8 mouse cellular contexts compared by ENCODE assay signal in genomic region chr2:32859010-32859621, GRCm38 (mm10). TPM values are rescaled to one million over a fixed set of nuclear protein-coding genes. Genes with fewer than 3 reads are reported as not detected.
A peak's percentile ranks its signal among the peaks of the same experiment; 100 is the strongest.
DNase-seq lines count a peak whose midpoint lies in the region; ATAC-seq lines count a peak whose summit lies in the region.

No protein-coding gene starts in this region.

- ATAC-seq in forebrain, embryonic 16.5 days, result peak; percentile 47
- 0 out of 2 replicates have a peak, but pooled peaks have one; percentile 27 for ATAC-seq in kidney, embryonic 15.5 days (replicated peaks; ENCODE audit: low FRiP score)

- H3K27ac ChIP-seq in forebrain, embryonic 16.5 days (ENCODE audit: low read length), result no peak overlapping the region
- no peak overlapping the region for H3K27ac ChIP-seq in kidney, embryonic 15.5 days
- no peak overlapping the region for H3K27ac ChIP-seq in midbrain, embryonic 10.5 days (replicated peaks)

- H3K9me3 ChIP-seq in forebrain, embryonic 16.5 days (ENCODE audit: control insufficient read depth, low read length), result no peaks in the 10 kb centered on the region
- no peaks in the 10 kb centered on the region for H3K9me3 ChIP-seq in kidney, embryonic 15.5 days (replicated peaks)
- H3K9me3 ChIP-seq in midbrain, embryonic 10.5 days (replicated peaks), result no peaks in the 10 kb centered on the region

- no peak overlapping the region for H3K4me2 ChIP-seq in forebrain, embryonic 16.5 days (ENCODE audit: low read length)
- H3K4me2 ChIP-seq in kidney, embryonic 15.5 days, result no peak overlapping the region

- H3K4me1 ChIP-seq in forebrain, embryonic 16.5 days (replicated peaks; ENCODE audit: control insufficient read depth, insufficient read depth, low read length), result no peaks in the 10 kb centered on the region
- 0 out of 2 replicates have a peak, but pooled peaks cover 3% of the 10 kb centered on the region for H3K4me1 ChIP-seq in kidney, embryonic 15.5 days
- peaks cover 13% of the 10 kb centered on the region; the same call in 1 of the 2 replicates for H3K4me1 ChIP-seq in midbrain, embryonic 10.5 days

- no peak overlapping the region for H3K4me3 ChIP-seq in forebrain, embryonic 16.5 days (replicated peaks; ENCODE audit: low read length)
- H3K4me3 ChIP-seq in kidney, embryonic 15.5 days (replicated peaks), result no peak overlapping the region
- no peak overlapping the region for H3K4me3 ChIP-seq in midbrain, embryonic 10.5 days

- no peaks in the 10 kb centered on the region for H3K36me3 ChIP-seq in forebrain, embryonic 16.5 days (ENCODE audit: control insufficient read depth, insufficient read depth)
- no peaks in the 10 kb centered on the region for H3K36me3 ChIP-seq in kidney, embryonic 15.5 days
- no peaks in the 10 kb centered on the region for H3K36me3 ChIP-seq in midbrain, embryonic 10.5 days

- no peaks in the 10 kb centered on the region for H3K27me3 ChIP-seq in forebrain, embryonic 16.5 days (replicated peaks; ENCODE audit: control insufficient read depth, insufficient read depth, low read length)
- no peaks in the 10 kb centered on the region for H3K27me3 ChIP-seq in kidney, embryonic 15.5 days
- no peaks in the 10 kb centered on the region for H3K27me3 ChIP-seq in midbrain, embryonic 10.5 days (ENCODE audit: low read depth, poor library complexity, severe bottlenecking)

- H3K9ac ChIP-seq in forebrain, embryonic 16.5 days (replicated peaks; ENCODE audit: low read depth, low read length), result no peak overlapping the region
- no peak overlapping the region for H3K9ac ChIP-seq in kidney, embryonic 15.5 days

- WGBS in forebrain, embryonic 16.5 days, result 41% methylated on average over 10 of the region's 10 CpGs
- WGBS in kidney, embryonic 15.5 days, result 47% methylated on average over 10 of the region's 10 CpGs
- WGBS in midbrain, embryonic 10.5 days, result 41% methylated on average over 10 of the region's 10 CpGs

- peak; percentile 51 to 68 for DNase-seq in adrenal gland, adult 18-20 months (ENCODE audit: low spot score in 2 of 2)
- DNase-seq in adrenal gland, adult 8-10 months, result no peak
- DNase-seq in B cell, adult 2 months, result peak; percentile 81
- DNase-seq in cerebellum, adult 11-12 months, result peak; percentile 51
- DNase-seq in midbrain, embryonic 10.5 days (ENCODE audit: low spot score), result peak; percentile 65
- peak; percentile 75 for DNase-seq in thymus, postnatal 14 days

RNA-seq across cellular contexts. Expression of gene Stxbp1, which starts 12.1 kb away (rescaled TPM):
- 10 to 100 TPM; 22.1 to 36.6 TPM for total RNA-seq in adrenal gland, adult 18-20 months (2021)
- 10 to 100 TPM; 23.8 to 50.5 (median 37.5) TPM for total RNA-seq in adrenal gland, adult 8-10 months (2022)
- 227 and 251 TPM in 2 replicates for polyA plus RNA-seq in forebrain, embryonic 16.5 days (2015; fragmentation: Nextera tagmentation; extraction: Ambion mirVana)
- 16.5 and 19.3 TPM in 2 replicates for polyA plus RNA-seq in kidney, embryonic 15.5 days (2015; fragmentation: Nextera tagmentation; extraction: Ambion mirVana)
- polyA plus RNA-seq in midbrain, embryonic 10.5 days (2016; fragmentation: Nextera tagmentation; extraction: Ambion mirVana), result 31.4 and 45.6 TPM in 2 replicates

RNA-seq across cellular contexts. Expression of gene Fam129b, which starts 16.8 kb away (rescaled TPM):
- total RNA-seq in adrenal gland, adult 18-20 months (2021), result 10 to 100 TPM; 19.1 to 32.7 TPM
- total RNA-seq in adrenal gland, adult 8-10 months (2022), result 10 to 100 TPM; 18.7 to 35.3 (median 29.3) TPM
- polyA plus RNA-seq in forebrain, embryonic 16.5 days (2015; fragmentation: Nextera tagmentation; extraction: Ambion mirVana), result 36.4 and 41.1 TPM in 2 replicates
- 44.5 and 47.7 TPM in 2 replicates for polyA plus RNA-seq in kidney, embryonic 15.5 days (2015; fragmentation: Nextera tagmentation; extraction: Ambion mirVana)
- 23.5 and 25.5 TPM in 2 replicates for polyA plus RNA-seq in midbrain, embryonic 10.5 days (2016; fragmentation: Nextera tagmentation; extraction: Ambion mirVana)
